Mouse (Mus musculus): ENCODE measurements around the gene Syngr1. TPM values are rescaled to one million over a fixed set of nuclear protein-coding genes. Genes with fewer than 3 reads are reported as not detected.

Syngr1 gene
- polyA plus RNA-seq, 1 experiment from 2014 or later: 64.6 TPM

- Histone ChIP-seq H3K4me3 (replicated peaks) (no peak overlapping the region), H3K9ac (replicated peaks) (no peak overlapping the region), H3K36me3 (no peaks in the 10 kb centered on the region), H3K4me2 (no peak overlapping the region), H3K27ac (replicated peaks) (no peak overlapping the region), H3K27me3 (replicated peaks) (no peaks in the 10 kb centered on the region), H3K4me1 (0 out of 2 replicates have a peak, but pooled peaks cover 4% of the 10 kb centered on the region), H3K9me3 (replicated peaks) (no peaks in the 10 kb centered on the region)
- no peak for ATAC-seq (ENCODE audit: low FRiP score)
- WGBS: 93% methylated on average over 7 of the region's 7 CpGs
These were observed 33.0 kb upstream of the Syngr1 start for GRCm38 (mm10) chr15:80058151-80058550.

- H3K9ac ChIP-seq (replicated peaks): no peak overlapping the region
These were observed 31.5 kb upstream of the Syngr1 start for GRCm38 (mm10) chr15:80059606-80060005.

GRCm38 (mm10) chr15:80060356-80061070 lies 30.6 kb upstream of the Syngr1 start:
- Histone ChIP-seq H3K4me2 (no peak overlapping the region), H3K4me3 (replicated peaks) (no peak overlapping the region), H3K4me1 (0 out of 2 replicates have a peak, but pooled peaks cover 3% of the 10 kb centered on the region), H3K36me3 (no peaks in the 10 kb centered on the region), H3K9ac (replicated peaks) (no peak overlapping the region), H3K9me3 (replicated peaks) (no peaks in the 10 kb centered on the region), H3K27ac (replicated peaks) (no peak overlapping the region), H3K27me3 (replicated peaks) (no peaks in the 10 kb centered on the region)
- WGBS: 96% methylated on average over 8 of the region's 8 CpGs
- ATAC-seq (ENCODE audit: low FRiP score): no peak

More at GRCm38 (mm10) chr15:80059606-80060005, 31.5 kb upstream of the Syngr1 start:
- H3K9me3 ChIP-seq (replicated peaks): no peaks in the 10 kb centered on the region
- no peaks in the 10 kb centered on the region for H3K36me3 ChIP-seq
- no peaks in the 10 kb centered on the region for H3K27me3 ChIP-seq (replicated peaks)
- ATAC-seq (ENCODE audit: low FRiP score): no peak
- no peak overlapping the region for H3K4me2 ChIP-seq
- 0 out of 2 replicates have a peak, but pooled peaks cover 4% of the 10 kb centered on the region for H3K4me1 ChIP-seq
- H3K4me3 ChIP-seq (replicated peaks): no peak overlapping the region
- 91% methylated on average over 7 of the region's 7 CpGs for WGBS
- H3K27ac ChIP-seq (replicated peaks): no peak overlapping the region

DNA sequence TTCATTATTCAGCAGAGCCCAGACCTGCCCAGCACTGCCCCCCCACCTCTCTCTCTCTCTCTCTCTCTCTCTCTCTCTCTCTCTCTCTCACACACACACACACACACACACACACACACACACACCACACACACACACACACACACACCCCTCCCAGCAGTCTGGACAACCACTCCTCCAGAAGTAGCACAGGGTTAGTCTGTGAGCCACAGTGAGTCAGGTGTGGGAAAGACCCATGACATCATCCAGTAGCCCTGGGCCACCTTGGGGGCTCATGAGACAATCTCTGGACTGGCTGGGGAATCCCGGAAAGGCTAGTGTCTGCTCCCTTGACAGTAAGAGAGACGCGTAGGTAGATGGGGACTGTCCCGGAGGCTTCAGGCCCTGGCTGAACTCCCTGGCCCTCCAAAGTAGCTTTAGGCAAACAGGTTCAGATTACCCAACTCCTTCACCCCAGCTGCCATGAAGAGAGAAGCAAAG lies 30.0 kb upstream of the Syngr1 start:
- Histone ChIP-seq H3K27ac (replicated peaks) (no peak overlapping the region), H3K4me3 (replicated peaks) (no peak overlapping the region), H3K9me3 (replicated peaks) (no peaks in the 10 kb centered on the region), H3K27me3 (replicated peaks) (no peaks in the 10 kb centered on the region), H3K4me1 (no peaks in the 10 kb centered on the region), H3K4me2 (no peak overlapping the region), H3K9ac (replicated peaks) (no peak overlapping the region), H3K36me3 (no peaks in the 10 kb centered on the region)
- 91% methylated on average over 4 of the region's 4 CpGs for WGBS
- ATAC-seq (ENCODE audit: low FRiP score): no peak

DNA sequence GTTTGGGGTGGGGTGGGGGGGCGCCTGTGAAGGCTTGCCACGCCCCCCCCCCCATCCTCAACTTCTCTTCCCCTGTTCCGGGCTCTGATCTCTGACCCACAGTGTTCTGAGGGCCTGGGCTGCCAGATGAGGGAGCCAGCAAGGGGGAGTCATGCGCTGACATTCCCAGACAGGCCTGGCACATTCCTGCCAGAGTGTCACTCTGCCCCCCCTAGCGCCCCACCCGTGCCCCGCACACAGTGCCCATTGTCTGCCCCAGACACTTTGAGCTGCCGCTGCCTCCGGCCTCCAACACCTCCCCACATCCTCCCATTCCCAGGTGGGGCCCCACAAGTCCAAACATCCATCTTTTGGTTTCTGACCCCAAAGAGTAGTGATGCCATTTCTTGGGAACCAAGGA lies 28.8 kb upstream of the Syngr1 start:
- Histone ChIP-seq H3K4me1 (no peaks in the 10 kb centered on the region), H3K9me3 (replicated peaks) (no peaks in the 10 kb centered on the region), H3K36me3 (no peaks in the 10 kb centered on the region), H3K4me2 (no peak overlapping the region), H3K27me3 (replicated peaks) (no peaks in the 10 kb centered on the region), H3K9ac (replicated peaks) (no peak overlapping the region), H3K27ac (replicated peaks) (no peak overlapping the region), H3K4me3 (replicated peaks) (no peak overlapping the region)
- ATAC-seq (ENCODE audit: low FRiP score): no peak
- 76% methylated on average over 7 of the region's 9 CpGs for WGBS

- Histone ChIP-seq H3K27ac (replicated peaks) (no peak overlapping the region), H3K27me3 (replicated peaks) (no peaks in the 10 kb centered on the region), H3K9ac (replicated peaks) (no peak overlapping the region), H3K9me3 (replicated peaks) (no peaks in the 10 kb centered on the region), H3K4me1 (no peaks in the 10 kb centered on the region), H3K36me3 (no peaks in the 10 kb centered on the region), H3K4me3 (replicated peaks) (no peak overlapping the region), H3K4me2 (no peak overlapping the region)
- no peak for ATAC-seq (ENCODE audit: low FRiP score)
- WGBS: 43% methylated on average over 5 of the region's 5 CpGs
These were observed 28.3 kb upstream of the Syngr1 start for GRCm38 (mm10) chr15:80062821-80063220.

GRCm38 (mm10) chr15:80064965-80065364 lies 26.2 kb upstream of the Syngr1 start:
- H3K9me3 ChIP-seq (replicated peaks): no peaks in the 10 kb centered on the region
- no peak overlapping the region for H3K9ac ChIP-seq (replicated peaks)
- no peaks in the 10 kb centered on the region for H3K27me3 ChIP-seq (replicated peaks)
- H3K4me1 ChIP-seq: no peaks in the 10 kb centered on the region
- 67% methylated on average over 5 of the region's 5 CpGs for WGBS
- no peak overlapping the region for H3K4me2 ChIP-seq
- no peaks in the 10 kb centered on the region for H3K36me3 ChIP-seq
- no peak overlapping the region for H3K4me3 ChIP-seq (replicated peaks)
- ATAC-seq (ENCODE audit: low FRiP score): no peak
- no peak overlapping the region for H3K27ac ChIP-seq (replicated peaks)

DNA sequence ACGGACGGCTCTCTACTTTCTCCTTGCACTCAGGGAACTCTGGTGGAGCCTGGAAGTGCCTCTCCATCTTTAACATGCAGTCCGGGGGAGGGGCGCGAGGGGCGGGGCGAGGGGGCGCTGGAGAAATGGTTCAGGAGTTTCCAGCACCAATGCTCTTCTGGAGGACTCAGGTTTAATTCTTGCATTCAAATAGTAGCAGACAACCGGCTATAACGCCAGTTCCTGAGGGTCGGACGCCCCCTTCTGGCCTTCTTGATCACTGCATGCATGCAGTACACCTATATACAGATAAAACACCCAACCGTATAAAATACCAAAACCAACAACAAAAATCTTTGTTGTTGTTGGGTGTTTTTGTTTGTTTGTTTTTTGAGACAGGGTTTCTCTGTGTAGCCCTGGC lies 25.7 kb upstream of the Syngr1 start:
- Histone ChIP-seq H3K4me2 (no peak overlapping the region), H3K36me3 (no peaks in the 10 kb centered on the region)
- 19% methylated on average over 13 of the region's 13 CpGs for WGBS

GRCm38 (mm10) chr15:80066538-80066937 lies 24.6 kb upstream of the Syngr1 start:
- H3K27me3 ChIP-seq (replicated peaks): no peaks in the 10 kb centered on the region
- no peak overlapping the region for H3K9ac ChIP-seq (replicated peaks)
- no peak for ATAC-seq (ENCODE audit: low FRiP score)
- H3K4me1 ChIP-seq: no peaks in the 10 kb centered on the region
- no peak overlapping the region for H3K4me3 ChIP-seq (replicated peaks)
- no peaks in the 10 kb centered on the region for H3K36me3 ChIP-seq
- 57% methylated on average over 3 of the region's 3 CpGs for WGBS
- no peaks in the 10 kb centered on the region for H3K9me3 ChIP-seq (replicated peaks)
- H3K4me2 ChIP-seq: no peak overlapping the region
- no peak overlapping the region for H3K27ac ChIP-seq (replicated peaks)

More for the DNA sequence above, 25.7 kb upstream of the Syngr1 start:
- no peak overlapping the region for H3K9ac ChIP-seq (replicated peaks)
- ATAC-seq (ENCODE audit: low FRiP score): no peak
- H3K4me3 ChIP-seq (replicated peaks): no peak overlapping the region
- no peak overlapping the region for H3K27ac ChIP-seq (replicated peaks)
- H3K9me3 ChIP-seq (replicated peaks): no peaks in the 10 kb centered on the region
- no peaks in the 10 kb centered on the region for H3K27me3 ChIP-seq (replicated peaks)
- no peaks in the 10 kb centered on the region for H3K4me1 ChIP-seq

GRCm38 (mm10) chr15:80069171-80069570 lies 22.0 kb upstream of the Syngr1 start:
- no peaks in the 10 kb centered on the region for H3K9me3 ChIP-seq (replicated peaks)
- ATAC-seq (ENCODE audit: low FRiP score): no peak
- no peaks in the 10 kb centered on the region for H3K4me1 ChIP-seq
- no peak overlapping the region for H3K9ac ChIP-seq (replicated peaks)
- WGBS: 57% methylated on average over 4 of the region's 4 CpGs
- H3K4me2 ChIP-seq: no peak overlapping the region
- no peaks in the 10 kb centered on the region for H3K36me3 ChIP-seq
- no peaks in the 10 kb centered on the region for H3K27me3 ChIP-seq (replicated peaks)
- H3K27ac ChIP-seq (replicated peaks): no peak overlapping the region
- no peak overlapping the region for H3K4me3 ChIP-seq (replicated peaks)

DNA sequence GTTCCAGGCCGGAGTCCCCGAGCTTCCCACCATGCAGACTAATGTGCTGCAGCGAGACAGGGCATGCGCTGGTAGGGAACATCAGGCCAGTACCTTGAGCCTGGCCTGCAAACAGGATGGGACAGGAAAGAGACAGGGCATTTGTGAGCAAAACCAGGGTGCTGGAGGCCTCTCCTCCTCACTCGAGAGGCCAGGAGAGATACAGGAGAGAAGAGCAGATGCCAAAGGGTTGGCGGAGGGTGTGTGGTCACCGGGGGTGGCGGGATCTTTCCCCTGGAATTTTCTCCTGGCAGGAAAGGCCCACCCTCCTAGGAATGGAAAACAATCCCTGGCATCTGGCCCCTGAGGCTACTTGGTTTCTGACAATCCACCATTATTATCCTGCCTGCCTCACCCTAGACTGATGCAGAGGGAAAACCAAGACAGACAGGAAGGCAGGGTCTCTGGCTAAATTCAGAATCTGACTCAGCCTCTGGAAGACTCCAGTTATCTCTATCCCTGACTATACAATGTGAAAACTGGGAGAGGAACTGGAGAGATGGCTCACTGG lies 21.0 kb upstream of the Syngr1 start:
- ATAC-seq (ENCODE audit: low FRiP score): no peak
- H3K9ac ChIP-seq (replicated peaks): no peak overlapping the region
- WGBS: 70% methylated on average over 8 of the region's 8 CpGs
- no peaks in the 10 kb centered on the region for H3K9me3 ChIP-seq (replicated peaks)
- H3K27ac ChIP-seq (replicated peaks): no peak overlapping the region
- no peak overlapping the region for H3K4me2 ChIP-seq
- H3K4me3 ChIP-seq (replicated peaks): no peak overlapping the region
- no peaks in the 10 kb centered on the region for H3K27me3 ChIP-seq (replicated peaks)
- H3K36me3 ChIP-seq: no peaks in the 10 kb centered on the region
- H3K4me1 ChIP-seq: no peaks in the 10 kb centered on the region

DNA sequence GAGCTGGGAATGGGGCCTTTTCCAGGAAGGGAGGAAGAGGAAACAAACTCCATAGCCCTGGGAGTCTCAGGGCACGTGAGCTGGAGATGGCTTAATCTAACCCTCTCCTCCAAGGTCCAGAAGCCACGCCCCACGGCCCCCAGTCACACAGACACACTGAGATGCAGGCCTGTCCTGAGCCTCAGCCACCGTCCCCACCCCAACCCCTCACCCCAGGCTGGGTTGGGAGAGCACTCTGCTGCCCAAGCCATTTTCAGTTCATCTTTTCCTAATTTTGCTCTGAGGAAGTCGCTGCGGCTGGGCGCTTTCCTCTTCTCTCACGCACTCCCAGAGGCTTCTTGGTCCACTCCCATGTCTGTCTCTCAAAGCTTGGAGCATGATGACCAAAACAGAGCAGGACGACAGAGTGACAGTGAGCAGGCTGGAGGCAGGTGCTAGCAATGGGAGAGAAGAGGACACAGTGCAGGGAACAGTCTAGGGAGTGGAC lies 19.1 kb upstream of the Syngr1 start:
- H3K4me1 ChIP-seq: no peaks in the 10 kb centered on the region
- WGBS: 54% methylated on average over 9 of the region's 9 CpGs
- no peak for ATAC-seq (ENCODE audit: low FRiP score)
- H3K9me3 ChIP-seq (replicated peaks): no peaks in the 10 kb centered on the region
- H3K4me2 ChIP-seq: no peak overlapping the region
- no peak overlapping the region for H3K9ac ChIP-seq (replicated peaks)
- H3K27ac ChIP-seq (replicated peaks): no peak overlapping the region
- H3K4me3 ChIP-seq (replicated peaks): no peak overlapping the region
- peaks cover 8% of the 10 kb centered on the region for H3K36me3 ChIP-seq
- no peaks in the 10 kb centered on the region for H3K27me3 ChIP-seq (replicated peaks)

Measured in neural tube, embryonic 15.5 days (tissue).